Mouse (Mus musculus) layer of hippocampus, adult 9-10 months (tissue): ENCODE data around the gene Abat.

Experiments
- DNase-seq: peaks from one replicate; pipeline ENCODE4 v3.0.0; 2022; ENCODE audit warnings: low spot score

The Abat gene

DNA sequence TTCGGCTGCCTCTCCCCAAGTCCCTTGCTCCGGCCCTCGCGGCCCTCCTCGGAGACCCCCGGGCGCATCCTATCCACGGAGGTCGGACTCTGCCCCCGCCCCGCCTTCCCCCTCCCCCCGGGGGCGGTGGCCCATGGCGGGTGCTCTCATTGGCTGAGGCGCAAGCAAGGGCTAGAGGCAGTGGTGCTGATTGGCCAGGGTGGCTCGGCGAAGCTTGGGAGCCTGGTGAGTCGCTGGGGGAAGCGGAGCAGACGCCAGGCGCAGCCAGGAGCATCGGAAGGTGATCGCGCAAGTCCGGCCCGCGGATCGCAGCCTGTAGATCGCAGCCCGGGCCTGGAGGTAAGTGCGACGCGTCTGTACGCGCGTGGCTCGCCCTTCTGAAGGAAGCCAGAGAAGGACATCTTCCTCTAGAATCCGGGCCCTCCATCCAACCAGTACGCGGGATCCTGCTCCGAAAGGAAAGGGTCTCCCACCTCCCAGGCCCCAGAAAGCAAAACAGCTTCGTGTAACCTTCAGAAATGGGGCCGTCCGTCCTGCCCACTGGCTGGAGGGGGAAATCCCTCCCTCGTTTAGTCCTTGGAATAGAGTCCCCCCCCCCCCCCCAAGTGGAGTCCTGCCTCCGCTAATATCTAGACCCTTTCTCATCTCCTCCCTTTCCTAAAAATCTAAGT lies at the start of gene Abat:
Gene Abat (plus strand): TSS at position 194 of the 671 bp plus-strand sequence.
- DNase-seq: peak; percentile 86

- no peak for DNase-seq
Measured at GRCm38 (mm10) chr16:8470132-8470531, 43.1 kb upstream of the Abat start.

DNA sequence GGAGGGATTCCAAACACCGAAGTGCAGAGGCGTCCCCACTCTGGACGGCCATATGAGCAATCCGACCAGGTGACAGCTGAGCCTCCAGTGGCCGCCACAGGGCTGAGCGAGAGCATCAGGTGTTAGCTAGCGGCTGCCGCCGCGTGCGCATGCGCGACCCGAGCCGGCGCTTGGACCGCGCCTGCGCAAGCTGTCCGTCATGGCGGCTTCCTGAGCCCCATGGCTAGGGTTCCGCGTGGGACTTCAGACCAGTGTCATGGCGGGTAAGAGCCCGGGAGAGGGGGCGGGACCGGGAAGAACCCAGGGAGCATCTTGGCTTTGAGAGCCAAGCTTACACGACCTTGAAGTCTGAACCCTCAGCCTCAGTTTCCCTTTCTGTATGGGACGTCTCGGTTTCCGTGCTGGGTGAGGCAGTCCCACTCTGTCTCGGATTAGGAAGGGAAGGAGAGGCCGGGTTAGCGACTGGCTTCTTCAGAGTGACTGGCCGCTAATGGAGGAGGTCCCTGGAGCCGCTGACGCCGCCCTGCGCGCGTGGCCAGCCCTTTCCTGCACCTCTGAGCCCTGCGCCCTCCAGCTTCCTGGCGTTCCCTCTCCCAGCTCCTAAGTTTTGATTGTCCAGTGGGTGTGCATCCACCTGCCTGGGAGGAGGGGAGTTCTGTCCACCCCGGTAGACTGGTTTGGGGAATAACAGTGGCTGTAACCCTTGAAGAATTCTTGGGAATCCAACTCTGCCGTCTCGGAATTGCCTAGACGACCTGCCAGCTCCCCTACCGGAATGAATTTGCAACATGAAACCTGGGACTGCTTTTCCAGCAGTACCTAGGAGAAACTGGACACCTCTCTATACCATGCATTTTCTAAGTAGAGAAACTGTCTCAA lies 42.4 kb upstream of the Abat start, which contains the start of gene Mettl22:
Gene Mettl22 (plus strand): TSS at position 186 of the 879 bp plus-strand sequence.
- DNase-seq: peak; percentile 72

DNA sequence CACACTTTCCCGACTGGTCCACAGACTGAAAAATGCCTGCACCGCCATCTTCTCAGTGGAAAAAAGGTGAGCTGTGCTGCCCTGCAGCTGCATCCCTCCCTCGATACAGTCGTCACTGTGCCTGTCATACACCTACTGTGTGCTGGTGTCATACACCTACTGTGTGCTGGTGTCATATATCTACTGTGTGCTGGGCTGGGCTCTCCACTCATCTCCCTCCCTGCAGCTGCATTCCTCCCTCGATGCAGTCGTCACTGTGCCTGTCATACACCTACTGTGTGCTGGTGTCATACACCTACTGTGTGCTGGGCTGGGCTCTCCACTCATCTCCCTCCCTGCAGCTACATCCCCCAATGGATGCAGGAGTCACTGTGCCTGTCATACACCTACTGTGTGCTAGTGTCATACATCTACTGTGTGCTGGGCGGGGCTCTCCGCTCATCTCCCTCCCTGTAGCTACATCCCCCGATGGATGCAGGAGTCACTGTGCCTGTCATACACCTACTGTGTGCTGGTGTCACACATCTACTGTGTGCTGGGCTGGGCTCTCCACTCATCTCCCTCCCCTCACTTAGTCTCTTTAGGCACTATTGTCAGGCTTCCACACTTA lies 25.7 kb upstream of the Abat start:
- DNase-seq: no peak

DNA sequence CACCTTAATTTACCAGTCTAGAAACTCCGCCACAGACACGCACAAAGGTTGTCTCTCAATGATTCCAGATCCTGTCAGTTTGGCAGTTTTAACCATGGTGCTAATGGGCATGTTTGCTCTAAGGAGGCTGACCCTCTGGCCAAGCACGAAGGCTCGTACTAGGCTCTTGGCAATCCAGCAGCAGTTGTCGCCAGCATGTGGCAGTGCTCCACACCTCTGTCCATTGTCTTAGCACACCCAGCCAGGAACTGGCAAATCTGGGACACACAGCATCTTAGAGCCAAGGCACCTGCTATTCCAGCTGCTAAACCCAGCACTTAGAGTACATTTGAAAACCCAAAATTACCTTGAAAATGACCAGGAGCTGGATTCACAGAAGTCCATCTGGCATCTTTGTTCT lies 23.9 kb upstream of the Abat start:
- no peak for DNase-seq

GRCm38 (mm10) chr16:8491743-8492490 lies 21.3 kb upstream of the Abat start:
- no peak for DNase-seq

DNA sequence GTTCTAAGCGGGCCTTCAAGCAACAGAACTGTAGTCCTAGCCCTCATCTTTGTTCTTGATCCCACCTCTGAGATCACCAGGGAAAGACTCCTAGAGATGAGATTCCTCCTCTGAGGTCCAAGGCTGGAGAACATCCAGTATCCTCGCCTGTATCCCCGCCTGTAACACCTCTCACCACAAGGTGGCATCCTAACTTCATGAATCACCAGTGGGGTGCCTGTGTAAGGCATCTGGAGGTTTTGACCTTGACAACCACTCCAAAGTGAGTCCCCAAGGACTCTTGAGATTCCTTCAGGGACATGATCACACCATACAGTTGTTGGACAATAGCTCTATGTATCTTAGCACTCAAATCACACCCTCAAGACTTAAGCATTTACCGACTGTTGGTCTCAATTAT lies 19.0 kb upstream of the Abat start:
- DNase-seq: peak; percentile 51

DNA sequence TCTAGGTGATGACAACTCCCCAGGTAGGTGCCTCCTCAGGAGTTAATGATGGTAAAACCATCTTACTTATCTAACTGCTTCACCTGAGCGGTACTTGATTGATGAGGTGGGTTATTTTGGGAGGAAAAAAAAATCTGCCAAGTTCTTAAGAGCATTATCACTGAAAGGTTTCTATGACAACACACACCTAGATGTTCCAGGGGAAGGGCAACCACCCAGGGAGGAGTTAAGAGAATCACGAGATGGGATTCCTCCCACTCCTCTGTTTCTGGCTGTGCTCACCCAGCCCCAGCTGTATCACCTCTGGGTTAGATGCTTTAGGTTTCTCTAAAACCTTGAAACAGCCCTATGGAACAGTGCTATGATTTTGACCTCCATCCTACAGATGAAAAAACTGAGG lies 16.3 kb upstream of the Abat start:
- no peak for DNase-seq

DNA sequence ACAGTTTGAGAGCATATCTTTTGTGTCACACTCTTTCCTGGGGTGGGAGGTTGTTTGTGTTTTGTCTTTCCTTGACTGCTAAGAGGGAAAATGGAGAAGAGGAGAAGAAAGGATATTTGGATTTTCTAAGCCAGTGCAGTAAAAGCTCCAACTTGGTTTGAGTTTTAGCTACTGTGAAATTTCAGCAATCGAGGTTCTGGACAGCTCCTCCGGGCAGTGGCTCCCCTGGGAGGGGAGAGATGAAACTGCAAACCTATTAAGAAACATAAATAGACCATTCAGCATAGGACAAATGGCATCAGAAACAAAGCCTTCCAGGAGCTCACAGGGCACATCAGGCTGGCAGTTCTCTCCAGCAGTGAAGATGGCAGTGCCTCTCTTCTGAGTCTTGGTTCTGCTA lies 9.0 kb upstream of the Abat start:
- no peak for DNase-seq

DNA sequence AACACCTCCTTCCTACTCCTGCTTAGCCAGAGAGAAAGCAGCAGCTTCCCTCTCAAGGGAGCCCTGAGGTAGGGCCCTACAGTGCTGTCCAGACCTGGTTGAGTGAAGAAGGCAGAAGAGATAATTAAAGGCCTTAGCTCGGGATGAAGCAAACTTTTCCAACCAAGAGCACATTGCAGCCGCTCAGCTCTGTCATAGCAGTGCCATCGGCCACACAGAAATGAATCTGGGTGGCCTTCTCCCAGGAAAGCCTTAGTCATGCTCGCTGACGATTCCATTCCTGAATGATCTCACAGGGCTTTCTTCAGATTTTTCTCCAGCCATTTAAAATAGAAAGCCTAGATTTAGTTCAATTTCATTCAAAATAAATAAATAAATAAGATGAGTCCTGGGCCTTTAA lies 3.3 kb upstream of the Abat start:
- no peak for DNase-seq

GRCm38 (mm10) chr16:8512830-8513229 lies 399 bp upstream of the Abat start:
- DNase-seq: no peak

- no peak for DNase-seq
Measured at GRCm38 (mm10) chr16:8514180-8514579, 951 bp downstream of the Abat start.

DNA sequence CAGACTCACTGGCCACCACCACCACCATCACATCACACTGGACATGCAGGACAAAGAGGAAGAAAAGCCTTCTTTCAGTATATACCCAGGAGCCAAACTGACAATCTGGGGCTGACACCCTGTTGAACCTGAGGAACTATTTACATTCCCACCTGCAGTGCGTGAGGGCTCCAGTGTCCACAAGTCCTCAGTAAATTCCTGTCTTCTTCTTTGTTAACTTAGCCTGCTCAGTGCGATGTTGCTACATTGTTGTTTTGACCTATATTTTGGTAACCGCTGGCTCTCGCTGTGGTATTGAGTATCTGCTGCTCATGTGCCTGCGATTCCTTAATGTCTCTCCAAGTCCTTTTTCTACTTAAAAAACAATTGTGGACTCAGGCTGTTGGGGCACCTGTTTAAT lies 7.3 kb downstream of the Abat start:
- no peak for DNase-seq

- DNase-seq: no peak
Measured at GRCm38 (mm10) chr16:8521322-8521721, 8.1 kb downstream of the Abat start.

DNA sequence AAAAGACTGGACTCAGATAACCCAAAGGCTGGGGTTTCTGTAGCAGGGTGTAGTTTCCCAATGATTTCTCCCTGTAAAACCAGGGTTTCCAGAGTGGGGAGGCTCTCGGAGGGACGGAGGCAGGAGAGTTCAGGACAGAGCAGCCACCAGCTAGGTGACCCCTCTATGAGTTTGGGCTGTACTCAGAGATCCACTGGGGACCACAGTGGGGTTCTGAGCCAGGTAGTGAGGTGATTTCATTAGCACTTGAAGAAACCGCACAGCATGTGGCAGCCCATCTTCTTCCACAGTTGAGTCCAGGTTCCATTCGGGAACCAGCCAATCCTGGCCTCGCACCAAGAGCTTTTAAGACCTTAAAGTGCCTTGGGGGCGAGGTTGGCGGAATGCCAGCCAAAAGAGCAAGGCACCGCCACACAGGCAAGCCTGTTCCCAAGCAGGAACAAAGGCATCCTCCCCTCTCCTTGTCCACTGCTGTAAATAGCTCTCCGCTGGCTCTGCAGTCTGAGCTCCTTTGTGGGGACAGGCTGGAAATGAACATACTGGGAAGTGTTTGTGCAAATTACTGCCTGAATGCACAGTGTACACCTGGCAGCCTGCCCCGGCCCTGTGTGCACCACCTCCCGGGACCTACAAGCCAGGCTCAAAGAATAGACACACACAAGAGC lies 10.4 kb downstream of the Abat start:
- DNase-seq: no peak

- no peak for DNase-seq
Measured at GRCm38 (mm10) chr16:8524163-8524847, 11.1 kb downstream of the Abat start.

- no peak for DNase-seq
Measured at GRCm38 (mm10) chr16:8525293-8525692, 12.1 kb downstream of the Abat start.

DNA sequence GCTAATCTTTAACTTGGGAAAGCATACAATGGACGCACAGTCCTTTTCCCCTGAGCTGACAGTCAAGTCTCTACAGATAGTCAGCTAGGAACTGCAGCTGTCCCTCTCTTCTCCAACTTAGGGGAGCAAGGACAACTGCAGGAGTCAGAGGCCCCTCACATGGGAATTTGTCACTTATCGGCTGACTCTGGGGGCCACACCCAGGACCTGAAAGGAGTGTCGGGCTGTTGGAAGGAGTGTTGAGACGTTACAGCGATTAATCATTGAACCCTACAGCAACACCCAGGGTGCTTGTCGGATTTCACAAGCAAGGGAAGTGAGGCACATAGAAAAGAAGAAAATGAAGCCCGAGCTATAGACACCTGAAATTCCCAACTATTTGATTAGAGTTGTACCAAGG lies 12.6 kb downstream of the Abat start:
- DNase-seq: no peak

DNA sequence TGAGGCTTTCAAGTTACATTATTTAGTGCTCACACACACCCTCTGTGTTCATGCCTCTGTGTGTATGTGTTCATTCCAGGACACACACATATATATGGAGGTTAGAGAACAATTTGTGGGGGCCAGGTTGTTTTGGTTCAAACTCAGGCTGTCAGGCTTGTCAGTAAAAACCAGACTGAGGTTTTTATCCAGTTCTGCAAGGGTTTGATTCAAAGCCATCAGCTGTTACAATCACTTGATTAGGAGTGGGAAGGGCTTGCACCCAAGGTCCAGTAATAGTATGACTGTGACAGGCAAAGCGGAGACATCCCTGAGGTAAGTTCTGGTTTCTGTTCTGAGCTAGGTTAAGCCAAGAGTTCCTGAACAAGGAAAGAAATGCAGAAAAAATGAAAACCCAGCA lies 16.2 kb downstream of the Abat start:
- no peak for DNase-seq

GRCm38 (mm10) chr16:8530018-8530417 lies 16.8 kb downstream of the Abat start:
- no peak for DNase-seq

DNA sequence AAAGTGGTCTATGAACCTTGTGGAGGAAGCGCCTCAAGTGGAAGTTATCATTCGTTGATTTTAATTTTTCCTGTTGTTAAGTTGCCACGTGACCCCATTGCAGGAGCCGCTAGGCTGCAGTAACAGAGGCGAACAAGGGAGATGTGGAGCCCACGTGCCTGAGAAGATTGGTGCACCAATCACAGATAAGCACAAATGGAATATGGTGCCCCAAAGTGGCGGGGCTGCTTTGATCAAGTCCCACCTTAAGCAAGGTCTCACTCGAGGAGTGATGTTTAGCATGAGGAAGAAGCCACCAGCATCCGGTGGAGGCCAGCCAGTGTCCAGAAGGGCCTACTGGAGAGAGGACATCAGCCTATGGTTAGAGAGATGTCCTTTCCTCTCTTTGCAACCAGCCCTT lies 19.2 kb downstream of the Abat start:
- DNase-seq: no peak
